Mouse (Mus musculus): ENCODE data around the gene Plek.
A peak's percentile ranks its signal among the peaks of the same experiment; 100 is the strongest.

Plek gene

DNA sequence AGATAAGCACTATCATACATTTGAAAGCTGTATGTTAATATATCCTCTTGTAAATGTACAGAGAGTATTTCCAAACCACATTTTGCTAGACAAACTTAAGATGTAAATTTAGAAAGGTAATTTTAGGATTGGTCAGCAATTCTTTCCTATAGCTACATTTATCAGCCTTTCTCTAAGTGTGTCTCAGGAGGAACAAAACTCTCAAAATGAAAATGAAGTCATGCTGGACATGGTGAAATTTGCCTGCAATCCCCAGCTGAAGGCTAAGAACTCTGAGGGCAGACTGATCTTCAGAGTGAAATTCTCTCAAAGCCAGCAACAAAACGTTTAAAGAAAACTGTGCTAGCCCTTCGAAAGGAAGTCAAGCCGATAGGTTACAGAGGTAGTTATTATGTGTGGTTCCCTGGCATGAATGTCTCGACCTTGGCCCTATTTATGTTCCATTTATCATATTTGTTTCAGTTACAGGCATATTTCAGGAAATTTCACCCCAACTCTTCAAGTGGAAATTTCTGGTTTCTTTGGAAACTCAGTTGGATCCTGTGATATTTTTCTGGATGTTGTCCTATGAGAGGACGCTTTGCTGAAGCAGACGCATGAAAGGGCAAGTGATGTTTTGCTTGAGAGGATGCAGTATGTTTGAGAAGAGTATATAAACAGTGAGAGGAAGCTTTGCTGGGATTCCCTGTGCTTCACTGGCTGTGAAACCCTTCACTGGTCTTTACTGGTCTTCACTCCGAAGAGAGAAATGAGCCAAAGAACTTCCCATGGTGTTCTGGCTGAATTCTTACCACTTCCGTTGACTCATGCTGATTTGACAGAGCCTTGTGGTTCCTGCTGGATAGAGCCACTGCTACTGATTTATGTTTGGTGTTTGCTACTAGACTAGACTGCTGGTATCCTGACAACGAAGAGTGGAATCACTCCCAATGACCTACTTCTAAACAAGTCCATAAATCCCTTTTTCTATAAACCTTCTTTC is 51.5 kb downstream of the Plek start:
- DNase-seq (ENCODE audit: low read depth, low spot score), result no peak

DNA sequence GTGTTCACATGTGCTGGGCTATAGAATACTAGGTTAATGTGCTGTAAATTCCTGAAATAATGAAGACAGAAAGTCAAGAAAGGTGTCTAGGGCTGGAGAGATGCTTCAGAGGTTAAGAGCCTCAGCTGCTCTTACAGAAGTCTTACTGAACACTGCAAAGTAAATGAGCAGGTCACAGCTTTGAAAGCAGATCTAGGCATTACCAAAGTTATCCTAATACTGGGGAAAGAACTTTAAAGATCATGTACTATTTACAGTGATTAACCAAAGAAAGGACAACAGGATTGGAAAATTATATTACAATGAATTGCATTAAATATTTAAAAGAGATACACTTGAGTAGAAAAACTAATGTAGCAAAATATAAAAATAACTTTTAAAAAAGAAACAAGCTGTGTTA is 52.2 kb downstream of the Plek start:
- no peak for DNase-seq (ENCODE audit: low read depth, low spot score)

DNA sequence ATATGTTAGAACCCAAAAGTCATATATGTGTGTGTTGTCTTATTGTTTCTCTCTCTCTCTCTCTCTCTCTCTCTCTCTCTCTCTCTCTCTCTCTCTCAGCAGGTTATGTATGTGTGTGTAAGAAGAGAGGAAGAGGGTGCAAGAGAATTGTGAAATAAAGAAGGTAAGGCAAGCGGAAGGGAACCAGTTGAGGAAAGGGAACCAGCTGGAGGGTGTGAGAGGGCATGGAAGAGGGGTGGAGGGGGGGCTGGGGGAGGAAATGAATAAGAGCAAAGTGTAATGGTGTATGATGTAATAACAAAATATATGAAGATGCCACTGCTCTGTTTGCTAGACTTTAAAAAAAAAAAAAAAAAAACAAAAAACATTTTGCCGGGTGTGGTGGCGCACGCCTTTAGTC is 52.8 kb downstream of the Plek start:
- no peak for DNase-seq (ENCODE audit: low read depth, low spot score)

DNA sequence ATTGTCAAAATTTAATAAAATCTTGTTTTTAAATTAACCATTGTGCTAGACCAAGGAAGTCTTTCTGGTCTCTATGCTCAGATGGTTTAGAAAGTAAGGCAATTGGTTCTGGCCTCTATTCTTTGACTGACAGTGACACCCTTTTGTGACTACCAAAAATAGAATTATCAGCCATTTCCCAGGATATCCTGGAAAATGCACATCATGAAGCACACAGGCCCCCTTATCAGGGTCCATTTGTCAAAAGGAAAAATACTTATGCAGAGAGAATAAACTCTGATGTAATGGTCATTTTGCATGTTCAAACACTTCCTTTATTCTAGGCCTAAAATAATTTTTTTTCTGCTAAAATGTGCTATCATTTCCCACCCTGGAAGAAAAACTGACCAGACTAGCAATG is 54.7 kb downstream of the Plek start:
- no peak for DNase-seq (ENCODE audit: low read depth, low spot score)

DNA sequence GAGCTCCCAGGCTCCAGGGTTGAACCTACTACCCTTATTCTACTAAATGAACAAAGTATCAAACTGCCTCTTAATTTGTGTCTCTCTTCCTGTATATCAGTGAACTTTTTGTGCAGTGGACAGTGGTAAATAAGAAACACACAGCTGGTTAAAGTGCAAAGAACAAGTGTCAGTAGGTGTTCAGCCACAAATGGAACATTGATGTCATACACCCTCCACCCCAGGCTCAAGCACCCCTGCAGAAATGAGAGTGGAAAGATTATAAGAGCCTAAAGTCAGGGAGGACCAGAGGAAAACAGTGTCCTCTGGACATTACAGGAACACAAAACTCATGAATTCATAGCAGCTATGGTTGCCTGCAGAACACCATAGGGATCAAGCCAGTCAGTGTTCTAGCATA is 55.4 kb downstream of the Plek start:
- DNase-seq (ENCODE audit: low read depth, low spot score), result no peak

DNA sequence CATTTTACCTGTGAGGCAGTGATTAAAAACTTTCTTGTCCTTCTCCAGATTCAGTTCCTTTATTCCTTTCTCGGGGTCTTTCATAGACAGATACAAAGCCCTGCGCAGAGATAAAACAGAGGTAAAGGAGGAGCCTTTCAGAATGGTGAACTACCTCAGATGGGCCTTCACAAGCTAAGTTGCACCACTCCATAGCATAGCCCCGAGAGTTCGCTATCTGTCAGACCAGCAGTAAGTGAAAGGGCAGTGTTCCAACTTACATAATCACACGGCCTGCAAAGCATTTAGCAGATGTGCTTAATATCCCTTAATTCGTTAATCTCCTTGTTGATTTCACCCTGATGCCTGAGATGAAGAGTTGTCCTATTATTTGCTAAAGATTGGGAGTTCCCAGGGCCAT is 59.3 kb downstream of the Plek start:
- DNase-seq (ENCODE audit: low read depth, low spot score), result no peak

DNA sequence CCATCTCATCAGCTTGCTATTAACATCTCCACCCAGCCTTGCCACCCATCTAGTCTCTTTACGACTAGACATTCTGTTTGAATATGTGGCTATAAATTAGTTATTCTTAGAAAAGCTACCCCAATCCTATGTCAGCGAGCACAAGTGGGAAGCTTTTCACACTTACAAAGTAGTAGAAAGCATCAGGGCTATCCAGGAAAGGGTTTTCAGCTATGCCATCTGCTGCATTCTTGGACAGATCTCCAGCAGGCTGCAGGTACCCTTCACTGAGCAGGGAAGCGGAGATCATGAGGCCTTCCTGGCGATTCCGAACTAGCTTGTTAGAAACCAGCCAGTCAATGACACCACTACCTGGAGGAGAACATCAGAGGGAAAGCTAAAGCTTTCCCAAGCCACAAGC is 62.3 kb downstream of the Plek start:
- no peak for DNase-seq (ENCODE audit: low read depth, low spot score)

DNA sequence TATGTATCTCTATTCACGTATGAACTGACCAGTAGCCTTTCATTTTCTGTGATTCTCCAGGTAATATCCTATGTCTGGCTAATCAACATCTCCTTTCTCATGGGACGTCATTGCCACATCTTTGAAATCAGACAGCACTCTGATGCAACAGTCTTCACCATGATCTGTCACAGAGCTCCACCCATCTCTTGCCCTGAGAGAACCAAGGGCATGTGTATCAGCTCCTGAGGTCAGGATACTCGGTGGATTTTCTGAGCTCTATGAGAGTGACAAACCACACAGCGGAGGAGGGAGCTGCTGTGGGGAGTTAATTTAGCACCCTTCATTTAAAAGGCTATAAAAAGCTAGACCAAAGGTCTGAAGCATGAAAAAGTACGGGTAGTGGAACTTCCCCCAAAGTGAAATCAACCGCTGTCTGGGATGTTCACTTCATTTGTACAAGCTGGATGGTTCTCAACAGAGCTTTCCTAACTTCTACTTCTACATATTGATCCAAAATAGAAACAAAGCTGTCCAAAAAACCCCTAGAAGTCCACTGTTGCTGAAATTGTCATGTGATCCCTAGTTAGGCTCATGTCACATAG is 64.3 kb downstream of the Plek start:
- no peak for DNase-seq (ENCODE audit: low read depth, low spot score)

DNA sequence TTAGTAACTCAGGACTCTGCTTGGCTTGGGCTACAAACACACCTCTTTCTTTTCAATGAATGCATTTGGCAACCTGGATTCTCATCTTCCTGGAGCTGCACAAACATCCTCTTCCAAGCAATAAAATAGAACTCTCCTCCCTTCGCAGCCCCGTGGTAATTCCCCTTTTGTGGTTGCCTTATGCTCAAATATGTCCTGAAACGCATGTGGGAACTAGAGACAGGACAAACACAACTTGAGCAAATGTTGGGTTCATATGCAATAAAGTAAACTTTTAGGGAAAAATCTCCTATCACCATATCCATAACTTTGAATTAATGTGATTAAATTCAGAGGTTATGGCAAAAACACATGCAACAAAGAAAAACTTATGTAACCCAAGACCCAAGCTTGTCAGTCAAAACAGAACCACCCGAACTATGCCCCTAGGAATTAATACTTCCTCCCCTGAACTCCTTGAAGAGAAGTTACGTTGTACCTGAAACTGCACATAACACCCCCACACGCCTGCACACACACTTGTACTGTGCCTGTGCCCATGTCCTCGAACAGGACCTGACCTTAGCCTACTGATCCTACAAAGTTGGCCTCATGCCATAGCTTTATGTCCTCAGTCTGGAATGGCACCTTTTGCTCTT is 65.5 kb downstream of the Plek start:
- no peak for DNase-seq (ENCODE audit: low read depth, low spot score)

DNA sequence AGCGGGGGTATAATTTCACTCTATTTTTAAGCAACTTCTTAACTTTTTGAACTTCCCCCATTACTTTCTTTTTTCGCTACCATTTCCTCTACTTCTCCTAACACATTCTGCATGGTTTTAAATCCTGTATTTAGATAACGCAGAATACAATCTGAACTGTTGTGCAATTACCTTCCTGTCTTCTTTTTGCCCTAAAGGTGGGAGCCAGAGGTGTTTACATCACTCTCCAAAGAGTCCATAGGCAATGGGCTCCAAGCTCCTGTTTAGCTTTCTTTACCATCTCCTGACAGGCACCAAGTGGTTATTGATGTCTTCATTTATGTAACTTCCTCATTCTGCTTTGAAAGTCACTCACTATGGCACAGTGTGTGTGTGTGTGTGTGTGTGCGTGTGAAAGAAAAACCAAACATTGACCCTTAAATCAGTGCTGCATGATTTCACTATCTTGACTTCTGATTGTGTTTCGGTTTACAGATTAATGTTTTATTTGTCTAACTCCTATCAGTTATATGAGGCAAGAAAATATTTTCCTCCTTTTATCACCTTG is 73.9 kb downstream of the Plek start:
- no peak for DNase-seq (ENCODE audit: low read depth, low spot score)

DNA sequence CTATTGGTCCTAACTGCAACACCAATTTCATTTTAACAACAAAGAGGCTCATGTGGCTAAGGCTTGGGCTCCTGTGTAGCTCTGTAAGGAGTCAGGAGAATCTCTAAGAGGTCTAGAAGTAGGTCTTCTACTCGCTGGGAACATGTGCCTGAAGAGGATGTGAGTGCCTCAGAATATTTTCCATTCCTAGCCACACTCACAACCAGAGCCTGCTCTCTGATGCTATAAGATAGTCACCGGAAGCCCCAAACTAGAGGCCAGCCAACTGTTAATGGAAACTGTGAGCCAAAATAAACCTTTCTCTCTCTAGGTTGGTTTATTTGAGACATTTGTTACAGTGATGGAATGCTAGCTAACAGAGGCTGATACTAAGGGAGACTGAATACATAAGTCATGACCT is 74.6 kb downstream of the Plek start:
- peak; percentile 22 for DNase-seq (ENCODE audit: low read depth, low spot score)

DNA sequence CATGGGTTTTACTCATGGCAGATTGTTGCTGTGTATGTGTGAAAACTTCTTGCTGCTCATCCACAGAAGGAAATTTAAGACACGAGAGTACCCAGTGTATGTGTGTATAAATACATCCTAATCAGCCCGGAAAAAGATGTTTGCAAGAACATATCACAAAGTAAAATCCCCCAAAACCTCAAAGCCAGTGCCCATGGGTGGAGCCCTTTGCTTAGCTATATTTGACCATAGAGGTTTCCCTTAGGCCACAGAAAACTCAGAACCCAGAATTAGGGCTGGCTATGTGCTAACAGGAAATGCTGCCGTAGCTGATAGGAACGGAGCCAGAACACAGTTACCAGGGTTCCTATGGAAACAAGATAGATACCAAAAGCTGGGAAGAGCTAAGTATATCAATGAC is 75.2 kb downstream of the Plek start:
- no peak for DNase-seq (ENCODE audit: low read depth, low spot score)

DNA sequence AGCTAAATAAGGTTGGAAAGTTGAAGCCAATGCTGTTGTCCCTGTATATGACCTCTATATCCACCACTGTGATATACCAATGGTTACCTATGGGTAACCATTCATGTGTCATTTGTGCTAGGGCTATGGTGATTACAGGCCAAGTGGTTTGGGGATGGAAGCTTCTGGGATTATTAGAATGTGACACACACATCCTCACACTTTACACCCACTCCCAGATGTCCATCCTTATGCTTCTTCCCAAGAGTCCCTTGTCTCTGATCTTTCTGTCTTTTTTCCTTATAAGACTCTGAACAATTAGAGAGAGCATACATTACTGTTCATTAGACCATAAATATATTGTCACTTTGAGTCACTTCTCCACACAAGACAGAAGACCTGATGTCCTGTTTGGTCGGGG is 79.1 kb downstream of the Plek start:
- no peak for DNase-seq (ENCODE audit: low read depth, low spot score)

DNA sequence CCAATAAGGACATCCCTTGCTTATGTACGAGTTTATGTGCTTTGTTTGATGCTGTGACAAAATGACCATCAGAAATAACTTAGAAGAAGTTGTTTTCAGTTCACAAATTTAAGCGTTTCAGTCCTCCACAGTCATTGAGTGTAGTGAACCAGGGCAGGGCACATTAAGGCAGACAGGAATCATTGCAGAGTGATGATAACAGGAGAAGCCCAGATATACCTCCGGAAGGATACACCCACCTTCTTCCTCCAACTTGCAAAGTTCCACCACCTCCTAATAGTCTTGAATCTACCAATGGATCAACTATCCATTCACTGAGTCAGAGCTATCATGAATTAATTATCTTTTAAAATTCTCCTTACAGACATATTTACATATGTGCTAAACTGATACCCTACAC is 80.2 kb downstream of the Plek start:
- no peak for DNase-seq (ENCODE audit: low read depth, low spot score)

DNA sequence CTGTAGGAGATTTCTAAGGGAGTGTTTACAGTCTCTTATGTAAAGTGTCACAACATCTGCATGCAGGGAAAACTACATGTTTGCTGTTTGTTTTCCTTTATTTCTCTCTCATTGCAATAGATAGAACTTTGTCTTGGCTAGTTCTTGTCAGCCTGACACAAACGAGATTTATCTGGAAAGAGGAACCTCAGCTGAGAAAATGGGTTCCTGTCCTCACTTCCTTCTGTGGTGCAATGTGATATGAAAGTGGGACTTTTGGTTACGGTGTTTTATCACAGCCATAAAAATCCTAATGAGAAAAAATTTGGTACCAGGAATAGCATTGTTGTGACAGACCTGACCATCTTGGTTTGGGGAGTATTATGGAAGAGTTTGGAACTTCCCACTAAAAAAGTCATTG is 82.5 kb downstream of the Plek start:
- no peak for DNase-seq (ENCODE audit: low read depth, low spot score)

DNA sequence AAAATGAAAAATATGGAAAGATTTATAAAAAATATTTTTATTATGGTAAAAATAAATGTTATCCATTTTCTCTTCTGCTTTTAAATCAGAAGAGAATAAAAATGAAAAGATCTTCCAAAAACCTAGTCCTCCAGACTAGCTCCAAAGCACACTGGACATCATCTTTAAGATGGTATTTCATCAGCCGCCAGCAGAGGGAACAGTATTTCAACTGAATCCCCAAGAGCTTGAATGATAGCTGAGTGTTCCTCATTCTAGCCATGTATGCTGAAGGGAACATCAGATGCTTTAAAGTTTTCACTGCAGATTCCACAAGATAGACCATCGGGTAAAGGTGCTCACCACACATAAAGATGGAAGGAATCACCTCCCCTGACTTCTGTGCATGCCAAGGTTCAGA is 84.4 kb downstream of the Plek start:
- DNase-seq (ENCODE audit: low read depth, low spot score), result peak; percentile 29

DNA sequence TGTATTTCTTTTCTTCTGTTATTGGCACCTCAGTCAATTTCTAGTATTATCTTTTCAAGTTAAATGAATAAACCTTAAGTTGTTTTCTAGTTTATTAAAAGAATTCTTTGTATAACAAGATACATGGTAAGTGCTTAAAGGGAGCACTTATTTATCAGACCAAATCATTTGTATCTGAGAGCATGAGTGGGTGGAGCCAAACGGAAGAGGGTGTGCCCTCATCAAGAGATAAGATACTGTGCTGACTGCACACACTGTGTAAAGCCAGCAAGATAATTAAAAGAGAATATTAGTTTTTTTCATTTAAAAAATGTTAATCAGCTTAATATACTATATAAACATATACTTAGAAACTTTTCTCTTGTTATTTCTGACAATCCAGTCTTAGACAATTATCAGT is 93.7 kb downstream of the Plek start:
- DNase-seq (ENCODE audit: low read depth, low spot score), result peak; percentile 48

DNA sequence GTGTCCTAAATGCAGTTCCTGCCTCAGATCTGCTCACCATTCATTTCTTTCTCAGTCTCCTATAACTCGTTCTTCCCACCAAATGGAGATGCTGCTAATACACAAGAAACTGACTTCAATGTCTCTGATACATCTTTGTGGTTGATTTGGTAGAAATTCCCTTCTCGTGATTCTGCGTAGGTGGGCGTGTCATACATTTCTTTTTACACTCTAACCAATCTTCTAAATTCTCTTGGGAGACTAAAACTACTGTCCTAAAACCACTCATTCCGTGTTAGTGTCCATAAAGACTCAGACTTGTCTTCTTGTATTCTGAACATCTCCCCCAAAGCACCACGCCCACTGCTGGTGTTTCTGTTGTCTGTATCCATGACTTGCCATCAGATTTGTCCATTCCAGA is 95.2 kb downstream of the Plek start:
- peak; percentile 41 for DNase-seq (ENCODE audit: low read depth, low spot score)

DNA sequence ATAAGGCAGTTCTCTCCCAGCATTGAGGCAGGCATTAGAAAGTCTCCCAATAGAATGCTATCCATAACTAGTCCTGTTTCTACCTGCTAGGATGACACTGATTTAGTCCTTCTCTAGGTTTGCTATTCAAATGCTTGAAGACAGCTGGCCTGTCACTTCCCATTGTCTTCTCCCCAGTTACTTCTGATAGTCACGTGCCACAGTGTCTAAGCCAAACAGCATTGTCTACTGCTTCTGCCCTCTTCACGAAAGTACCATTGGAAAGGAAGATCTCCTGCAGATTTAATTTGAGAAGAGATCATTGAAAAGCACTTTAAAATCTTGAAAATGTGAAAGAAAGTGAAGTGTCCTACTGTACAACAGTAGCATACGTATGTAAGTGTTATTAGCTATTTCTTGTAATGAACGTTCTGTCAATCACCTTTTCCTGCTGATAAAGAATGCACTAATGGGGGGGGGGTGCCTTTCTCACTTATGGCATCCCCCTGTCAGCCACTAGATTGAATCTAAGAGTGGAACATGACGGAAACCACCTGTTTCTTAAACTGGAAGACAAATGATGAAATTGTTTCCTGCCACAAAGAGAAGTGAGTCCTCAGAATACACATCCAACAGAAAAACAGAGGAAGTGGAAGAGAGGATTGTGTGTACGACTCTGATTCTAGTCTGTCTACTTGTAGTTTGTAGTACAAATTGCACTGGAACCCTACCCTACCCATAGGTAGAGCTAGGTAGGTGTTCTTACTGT is 95.9 kb downstream of the Plek start:
- DNase-seq (ENCODE audit: low read depth, low spot score), result peak; percentile 44

DNA sequence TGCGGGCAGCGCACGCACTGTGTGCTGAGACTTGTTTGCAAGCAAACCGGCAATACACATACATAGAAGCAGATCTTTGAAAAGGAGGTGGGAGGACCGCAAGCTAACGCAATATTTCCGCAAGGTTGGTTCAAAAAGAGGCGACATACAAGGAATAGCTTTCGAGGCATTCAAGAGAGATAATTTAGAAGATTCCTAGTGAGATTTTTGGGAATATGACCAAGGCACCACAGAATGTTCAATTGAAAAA is 100.5 kb downstream of the Plek start:
- no peak for DNase-seq (ENCODE audit: low read depth, low spot score)

DNA sequence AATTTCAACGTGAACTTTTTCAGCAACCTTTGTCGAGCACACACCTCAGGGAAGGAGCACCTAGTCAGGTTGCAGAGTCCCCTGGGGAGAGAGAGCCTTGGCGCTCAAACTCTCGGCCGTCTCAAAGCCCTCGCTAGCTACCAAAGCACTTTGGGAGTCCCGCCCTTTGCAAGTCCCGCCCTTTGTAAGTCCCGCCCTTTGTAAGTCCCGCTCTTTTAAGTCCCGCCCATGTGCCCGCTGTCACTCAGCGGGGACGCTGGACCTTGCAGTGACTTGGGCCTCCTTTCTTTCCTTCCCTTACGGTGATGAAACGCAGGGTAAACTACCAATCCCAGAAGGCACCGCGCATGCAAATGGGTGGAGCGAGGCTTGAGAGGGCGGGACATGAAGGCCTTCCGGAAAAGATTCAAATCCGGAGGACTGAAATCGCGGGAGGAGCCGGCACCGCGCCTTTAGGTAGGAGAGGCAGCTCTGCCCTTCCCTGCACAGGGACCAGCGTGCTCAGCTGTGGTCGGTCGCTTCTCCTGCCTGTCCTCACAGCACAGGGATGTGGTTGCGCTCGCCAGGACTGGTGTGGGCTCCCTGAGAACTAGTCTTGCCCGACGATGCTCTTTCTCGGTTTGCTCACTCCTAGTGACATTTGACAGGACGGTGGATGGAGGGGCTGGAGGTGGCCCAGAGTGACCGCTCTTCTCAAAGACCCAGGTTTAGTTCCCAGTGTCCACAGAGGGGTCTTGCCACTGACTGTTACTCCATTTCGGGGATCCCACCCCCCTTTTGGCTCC is 101.0 kb downstream of the Plek start, which contains the start of gene Fbxo48:
Gene Fbxo48, plus strand, starts transcription at position 400 of the 785 bp plus-strand sequence.
- DNase-seq (ENCODE audit: low read depth, low spot score), result peak; percentile 98
